Mouse (Mus musculus): ENCODE data around the gene Riiad1.

- no peak for TF ChIP-seq UBTF (IDR thresholded peaks at IDR 0.05; ENCODE audit: borderline replicate concordance, insufficient read depth, low read depth, low read length)
- no peak for TF ChIP-seq CTCF (IDR thresholded peaks at IDR 0.05 in 2 of 3, conservative IDR thresholded peaks at IDR 0.05 in 1 of 3; ENCODE audit: control insufficient read depth in 1 of 3, insufficient read depth in 1 of 3, low read depth in 2 of 3, low read length in 3 of 3, poor library complexity in 1 of 3, severe bottlenecking in 1 of 3)
- TF ChIP-seq ZNF384 (IDR thresholded peaks at IDR 0.05; ENCODE audit: low read depth, low read length) = no peak
- no peak for TF ChIP-seq JUND (IDR thresholded peaks at IDR 0.05; ENCODE audit: low read depth, low read length)
- TF ChIP-seq EP300 (IDR thresholded peaks at IDR 0.05; ENCODE audit: low read depth in 1 of 2, low read length in 2 of 2) = no peak
- no peak for TF ChIP-seq ZMIZ1 (IDR thresholded peaks at IDR 0.05; ENCODE audit: low read depth, low read length)
- no peak for TF ChIP-seq TAL1 (IDR thresholded peaks at IDR 0.05; ENCODE audit: low read length)
- TF ChIP-seq NRF1 (IDR thresholded peaks at IDR 0.05; ENCODE audit: insufficient read depth, low read depth, low read length, poor library complexity, severe bottlenecking) = no peak
- TF ChIP-seq TCF12 (IDR thresholded peaks at IDR 0.05; ENCODE audit: low read depth, low read length) = no peak
- no peak for TF ChIP-seq CHD1 (IDR thresholded peaks at IDR 0.05; ENCODE audit: low read depth, low read length)
- no peak for TF ChIP-seq ZKSCAN1 (IDR thresholded peaks at IDR 0.05; ENCODE audit: low read depth, low read length)
Observed at GRCm38 (mm10) chr3:94468931-94469330, 11.2 kb downstream of the Riiad1 start.
